Mouse (Mus musculus) intestine, embryonic 16.5 days (tissue): Measurements from ENCODE around the gene Gpr84. TPM values are rescaled to one million over a fixed set of nuclear protein-coding genes. Genes with fewer than 3 reads are reported as not detected.

Source experiments
- ATAC-seq: fragments of 200-750 bp; cut with Nextera tagmentation; 2 replicates; pipeline ENCODE4 v1.8.0; 2017; ENCODE audit warnings: moderate TSS enrichment, moderate library complexity
- H3K27ac ChIP-seq: fragments of 300-500 bp; sonication (generic); 2 replicates; pipeline ENCODE4 v1.5.1; 2014; ENCODE audit warnings: mild to moderate bottlenecking, low read length
- H3K27me3 ChIP-seq: fragments of 300-500 bp; sonication (generic); replicated peaks from 2 replicates; pipeline ENCODE4 v1.6.1; 2014; ENCODE audit warnings: low read length, control low read depth, mixed read lengths; ENCODE audit not compliant: control insufficient read depth, insufficient read depth
- H3K36me3 ChIP-seq: fragments of 300-500 bp; sonication (generic); 2 replicates; pipeline ENCODE4 v1.6.1; 2014; ENCODE audit warnings: low read length, control low read depth; ENCODE audit not compliant: control insufficient read depth, insufficient read depth
- H3K4me1 ChIP-seq: fragments of 300-500 bp; sonication (generic); 2 replicates; pipeline ENCODE4 v1.6.1; 2014; ENCODE audit warnings: low read length, control low read depth, mixed read lengths; ENCODE audit not compliant: control insufficient read depth, insufficient read depth
- H3K4me2 ChIP-seq: fragments of 300-500 bp; sonication (generic); 2 replicates; pipeline ENCODE4 v1.6.1; 2014; ENCODE audit warnings: low read depth, low read length, control low read depth
- H3K4me3 ChIP-seq: fragments of 300-500 bp; sonication (generic); 2 replicates; pipeline ENCODE4 v1.5.1; 2014; ENCODE audit warnings: mild to moderate bottlenecking, low read length
- H3K9ac ChIP-seq: fragments of 300-500 bp; sonication (generic); 2 replicates; pipeline ENCODE4 v1.6.1; 2014; ENCODE audit warnings: low read depth, low read length
- H3K9me3 ChIP-seq: fragments of 300-500 bp; sonication (generic); 2 replicates; pipeline ENCODE4 v1.6.1; 2016; ENCODE audit warnings: low read length, control low read depth; ENCODE audit not compliant: control insufficient read depth
- WGBS: fragments of 180-500 bp; shearing (Covaris S2); extraction: QIAGEN DNeasy Blood & Tissue Kit; methylation state at CpG from one replicate; pipeline ENCODE4 v1.1.7; 2014; 5-methylcytosine and 5-hydroxymethylcytosine counted together
- polyA plus RNA-seq: library from polyadenylated mRNA; unstranded; fragments of >200 nt; fragmentation: Nextera tagmentation; extraction: Ambion mirVana; gene quantifications from 2 replicates; pipeline ENCODE4 v1.2.1, GENCODE M21; 2015

Gene Gpr84
- 0.09 and 0.20 TPM in 2 replicates for polyA plus RNA-seq

GRCm38 (mm10) chr15:103310365-103310910 is at the start of gene Gpr84:
Gene Gpr84, minus strand, starts transcription at chr15:103310612.
- H3K4me3 ChIP-seq: no peak within 1 kb of the TSS
- 66% methylated on average over 6 of the region's 6 CpGs for WGBS
- peaks cover 40% of the 10 kb centered on the region for H3K4me1 ChIP-seq
- H3K27ac ChIP-seq: no peak within 1 kb of the TSS
- no peak within 1 kb of the TSS for H3K9ac ChIP-seq
- ATAC-seq: no peak
- H3K36me3 ChIP-seq: no peaks in the 10 kb centered on the region
- no peak within 1 kb of the TSS for H3K4me2 ChIP-seq
- H3K9me3 ChIP-seq: no peaks in the 10 kb centered on the region
- 0 out of 2 replicates have a peak, but pooled peaks cover 3% of the 10 kb centered on the region for H3K27me3 ChIP-seq

DNA sequence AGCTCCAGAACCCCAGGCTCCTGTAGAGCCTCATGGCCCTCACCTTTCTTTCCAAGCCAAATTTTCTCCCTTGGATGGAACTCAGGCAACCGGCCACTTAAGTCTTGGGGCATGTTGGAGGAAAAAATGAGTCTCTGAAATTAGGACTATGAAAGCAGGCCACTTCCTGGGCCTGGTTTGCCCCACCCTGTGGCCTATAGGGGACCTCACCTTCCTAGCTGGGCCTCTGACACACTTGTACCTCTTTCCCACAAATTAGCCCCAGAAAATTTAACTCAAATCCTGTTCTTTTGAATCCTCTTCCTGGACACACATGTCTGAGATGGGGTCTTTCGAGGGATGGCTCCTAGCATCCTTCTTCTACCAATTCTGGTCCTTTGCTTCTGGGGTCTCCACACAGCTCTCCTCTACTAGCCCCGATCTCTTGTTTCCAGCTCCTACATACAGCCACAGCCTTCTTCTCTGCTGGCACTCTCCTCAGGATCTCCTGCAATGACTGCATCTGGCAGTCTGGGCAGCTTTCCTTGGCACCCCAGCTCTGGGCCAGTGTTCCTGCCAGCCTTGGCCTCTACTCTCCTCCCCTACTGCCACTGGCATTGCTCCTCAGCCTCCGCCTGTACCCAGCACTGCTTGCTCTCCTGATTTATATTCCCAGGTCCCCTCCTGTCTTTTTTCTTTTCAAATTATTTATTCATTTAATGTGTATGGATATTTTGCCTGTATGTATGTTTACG is 49.6 kb upstream of the Gpr84 start:
- Histone ChIP-seq H3K27me3 (no peaks in the 10 kb centered on the region), H3K4me1 (peaks cover 29% of the 10 kb centered on the region), H3K9me3 (no peaks in the 10 kb centered on the region), H3K4me3 (no peak overlapping the region), H3K27ac (no peak overlapping the region), H3K4me2 (no peak overlapping the region), H3K36me3 (peaks cover 8% of the 10 kb centered on the region; the same call in 1 of the 2 replicates), H3K9ac (no peak overlapping the region)
- 88% methylated on average over 5 of the region's 5 CpGs for WGBS
- no peak for ATAC-seq

DNA sequence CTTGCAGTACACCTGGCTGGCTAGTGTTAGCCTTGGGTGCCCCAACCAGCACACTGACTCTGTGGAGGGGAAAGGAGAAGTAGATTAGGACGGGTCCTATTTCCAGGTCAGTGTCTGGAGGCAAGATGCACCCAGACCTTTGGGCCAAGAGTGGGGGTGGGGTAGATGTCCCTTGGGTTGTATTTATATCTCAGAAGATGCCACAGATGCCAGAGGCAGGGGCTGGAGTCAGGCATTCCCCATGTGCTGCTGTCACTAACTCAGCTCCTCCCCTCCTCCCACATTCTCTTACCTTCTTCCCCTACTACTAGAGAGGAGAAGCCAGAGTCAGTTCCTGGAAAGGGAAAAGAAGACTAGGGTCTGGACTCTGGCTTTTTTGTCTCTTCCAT is 48.7 kb upstream of the Gpr84 start:
- H3K36me3 ChIP-seq: peaks cover 8% of the 10 kb centered on the region; the same call in 1 of the 2 replicates
- 0 out of 2 replicates have a peak, but pooled peaks have one; percentile 14 for ATAC-seq
- no peak overlapping the region for H3K27ac ChIP-seq
- no peak overlapping the region for H3K9ac ChIP-seq
- H3K4me1 ChIP-seq: peaks cover 20% of the 10 kb centered on the region
- H3K4me2 ChIP-seq: no peak overlapping the region
- WGBS: 59% methylated on average over 1 of the region's 1 CpGs
- no peaks in the 10 kb centered on the region for H3K27me3 ChIP-seq
- no peak overlapping the region for H3K4me3 ChIP-seq
- no peaks in the 10 kb centered on the region for H3K9me3 ChIP-seq

- peak; percentile 40; the same call in 1 of the 2 replicates for ATAC-seq
- H3K4me3 ChIP-seq: no peak overlapping the region
- H3K27ac ChIP-seq: no peak overlapping the region
- no peak overlapping the region for H3K4me2 ChIP-seq
- H3K9ac ChIP-seq: no peak overlapping the region
- 49% methylated on average over 4 of the region's 4 CpGs for WGBS
- H3K27me3 ChIP-seq: no peaks in the 10 kb centered on the region
- no peaks in the 10 kb centered on the region for H3K9me3 ChIP-seq
- H3K36me3 ChIP-seq: peaks cover 8% of the 10 kb centered on the region; the same call in 1 of the 2 replicates
- peaks cover 18% of the 10 kb centered on the region for H3K4me1 ChIP-seq
These were observed 48.1 kb upstream of the Gpr84 start for GRCm38 (mm10) chr15:103358278-103359121.

GRCm38 (mm10) chr15:103357817-103358216 is 47.4 kb upstream of the Gpr84 start:
- no peak for ATAC-seq
- Histone ChIP-seq H3K9me3 (no peaks in the 10 kb centered on the region), H3K4me2 (no peak overlapping the region), H3K27me3 (no peaks in the 10 kb centered on the region), H3K36me3 (peaks cover 8% of the 10 kb centered on the region; the same call in 1 of the 2 replicates), H3K9ac (no peak overlapping the region), H3K4me3 (no peak overlapping the region), H3K4me1 (peaks cover 16% of the 10 kb centered on the region), H3K27ac (no peak overlapping the region)
- WGBS: 77% methylated on average over 4 of the region's 4 CpGs

DNA sequence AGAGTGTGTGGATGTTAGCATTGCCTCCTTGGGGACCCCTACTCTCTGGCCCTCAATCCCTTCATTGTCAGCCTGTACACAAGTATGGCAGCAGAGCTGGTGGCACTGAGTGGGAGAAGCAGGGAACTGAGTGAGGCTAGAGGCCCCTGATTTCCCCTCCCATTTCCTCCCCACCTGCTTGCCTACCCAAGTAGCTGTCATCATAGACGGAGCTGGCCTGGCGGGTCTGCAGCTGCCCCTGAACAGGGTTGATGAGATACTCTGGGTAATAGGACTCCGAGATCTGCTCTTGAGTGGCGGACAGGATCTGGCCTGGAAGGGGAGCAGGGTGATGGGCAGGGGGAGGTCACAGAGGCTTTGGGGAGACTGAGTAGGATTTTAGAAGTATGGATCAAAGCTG is 45.7 kb upstream of the Gpr84 start:
- Histone ChIP-seq H3K4me3 (no peak overlapping the region), H3K27me3 (no peaks in the 10 kb centered on the region), H3K9ac (no peak overlapping the region), H3K27ac (no peak overlapping the region), H3K36me3 (peaks cover 11% of the 10 kb centered on the region; the same call in 1 of the 2 replicates), H3K9me3 (no peaks in the 10 kb centered on the region), H3K4me2 (no peak overlapping the region), H3K4me1 (peaks cover 10% of the 10 kb centered on the region)
- WGBS: 81% methylated on average over 4 of the region's 4 CpGs
- no peak for ATAC-seq

- Histone ChIP-seq H3K36me3 (peaks cover 17% of the 10 kb centered on the region; the same call in 1 of the 2 replicates), H3K27ac (no peak overlapping the region)
- 87% methylated on average over 4 of the region's 4 CpGs for WGBS
These were observed 45.0 kb upstream of the Gpr84 start for GRCm38 (mm10) chr15:103355420-103355819.

GRCm38 (mm10) chr15:103354690-103355089 is 44.3 kb upstream of the Gpr84 start:
- Histone ChIP-seq H3K9me3 (no peaks in the 10 kb centered on the region), H3K4me1 (peaks cover 9% of the 10 kb centered on the region; the same call in 1 of the 2 replicates), H3K4me2 (no peak overlapping the region), H3K4me3 (no peak overlapping the region), H3K27me3 (no peaks in the 10 kb centered on the region), H3K36me3 (peaks cover 17% of the 10 kb centered on the region; the same call in 1 of the 2 replicates), H3K27ac (no peak overlapping the region), H3K9ac (no peak overlapping the region)
- ATAC-seq: no peak
- WGBS: 98% methylated on average over 2 of the region's 2 CpGs

More at GRCm38 (mm10) chr15:103355420-103355819, 45.0 kb upstream of the Gpr84 start:
- no peaks in the 10 kb centered on the region for H3K9me3 ChIP-seq
- no peak overlapping the region for H3K4me2 ChIP-seq
- no peak for ATAC-seq
- no peak overlapping the region for H3K9ac ChIP-seq
- H3K4me1 ChIP-seq: peaks cover 9% of the 10 kb centered on the region; the same call in 1 of the 2 replicates
- H3K27me3 ChIP-seq: no peaks in the 10 kb centered on the region
- H3K4me3 ChIP-seq: no peak overlapping the region
